ENCODE assay signal across 8 mouse cellular contexts in genomic region chr3:145987970-145988683, GRCm38 (mm10). TPM values are rescaled to one million over a fixed set of nuclear protein-coding genes. Genes with fewer than 3 reads are reported as not detected.
DNase-seq lines count a peak whose midpoint lies in the region; ATAC-seq lines count a peak whose summit lies in the region.

No protein-coding gene starts in this region.

- no peak overlapping the region for H3K27ac ChIP-seq in hindbrain, embryonic 14.5 days

- peak overlapping the region; percentile 73 for H3K4me2 ChIP-seq in hindbrain, embryonic 14.5 days (replicated peaks)

- peaks cover 16% of the 10 kb centered on the region for H3K27me3 ChIP-seq in hindbrain, embryonic 14.5 days (ENCODE audit: control insufficient read depth, insufficient read depth, low read length)

- peak overlapping the region; percentile 67 for H3K4me3 ChIP-seq in hindbrain, embryonic 14.5 days (replicated peaks; ENCODE audit: low read length)

- no peaks in the 10 kb centered on the region for H3K4me1 ChIP-seq in hindbrain, embryonic 14.5 days (replicated peaks; ENCODE audit: control insufficient read depth, insufficient read depth, low read length)

- H3K36me3 ChIP-seq in hindbrain, embryonic 14.5 days (replicated peaks; ENCODE audit: control insufficient read depth, insufficient read depth): no peaks in the 10 kb centered on the region

- peak overlapping the region; percentile 63 for H3K9ac ChIP-seq in hindbrain, embryonic 14.5 days

- peak; percentile 91 for DNase-seq in Muller cell, postnatal 12 days (ENCODE audit: inconsistent ontology term)
- peak; percentile 51 to 64 for DNase-seq in cerebellum, postnatal 10 days
- peak; percentile 65 for DNase-seq in gastrocnemius, adult 18-20 months (ENCODE audit: low spot score)
- peak; percentile 36 for DNase-seq in hindbrain, embryonic 14.5 days (ENCODE audit: low spot score)
- peak; percentile 35 for DNase-seq in left cerebral cortex, adult 11 months (ENCODE audit: low spot score)
- peak; percentile 88 for DNase-seq in lung, postnatal 36 days
- DNase-seq in right cerebral cortex, adult 2 months (ENCODE audit: low spot score in 2 of 2): peak; percentile 25 to 33
- DNase-seq in urinary bladder, postnatal 36 days (ENCODE audit: low spot score in 2 of 2): peak; percentile 73 to 86

- no peaks in the 10 kb centered on the region for H3K9me3 ChIP-seq in hindbrain, embryonic 14.5 days (ENCODE audit: control insufficient read depth, low read length)

- ATAC-seq in hindbrain, embryonic 14.5 days (ENCODE audit: low FRiP score): peak; percentile 81

- under 1% methylated on average over 67 of the region's 101 CpGs for WGBS in hindbrain, embryonic 14.5 days

RNA-seq across cellular contexts. Expression of gene Syde2, which starts 0.5 kb away (rescaled TPM):
- under 1 TPM; 0.73 to 0.93 TPM for total RNA-seq in gastrocnemius, adult 18-20 months (2021)
- 0.41 and 0.81 TPM in 2 replicates for polyA plus RNA-seq in hindbrain, embryonic 14.5 days (2014; fragmentation: Nextera tagmentation; extraction: Ambion mirVana)

RNA-seq across cellular contexts. Expression of gene 2410004B18Rik, which starts 50.3 kb away (rescaled TPM):
- total RNA-seq in gastrocnemius, adult 18-20 months (2021): 10 to 100 TPM; 17.3 to 19.5 TPM
- polyA plus RNA-seq in hindbrain, embryonic 14.5 days (2014; fragmentation: Nextera tagmentation; extraction: Ambion mirVana): 79.7 and 86.5 TPM in 2 replicates

Comparison
In these comparisons a context has a peak if more than half of its experiments do, and no peak if none do; other contexts are left out.
1. DNase-seq: peak in every context shown above with its lines; median percentile 91 in Muller cell, postnatal 12 days; 88 in lung, postnatal 36 days; 80 in urinary bladder, postnatal 36 days; 65 in gastrocnemius, adult 18-20 months; 58 in cerebellum, postnatal 10 days; 36 in hindbrain, embryonic 14.5 days; 35 in left cerebral cortex, adult 11 months; 29 in right cerebral cortex, adult 2 months.